Mouse (Mus musculus) gastrocnemius, postnatal 10 days (tissue): ENCODE results near the gene Hbb-bh2. TPM values are rescaled to one million over a fixed set of nuclear protein-coding genes. Genes with fewer than 3 reads are reported as not detected.
"Not testable (repeated sequence)": the region's sequence is repeated elsewhere in the genome, so short reads cannot be mapped to it uniquely, and the experiment has no call there.

Experiments used
- DNase-seq: peaks from one replicate; pipeline ENCODE4 v3.0.0; 2021; ENCODE audit warnings: mixed read lengths
- total RNA-seq, 2 experiments: library from RNA; stranded (reverse); gene quantifications; 2 replicates each; pipeline ENCODE4 v1.2.3; 2021

Gene Hbb-bh2
- total RNA-seq, 2 experiments from 2014 or later, result not detected

DNA sequence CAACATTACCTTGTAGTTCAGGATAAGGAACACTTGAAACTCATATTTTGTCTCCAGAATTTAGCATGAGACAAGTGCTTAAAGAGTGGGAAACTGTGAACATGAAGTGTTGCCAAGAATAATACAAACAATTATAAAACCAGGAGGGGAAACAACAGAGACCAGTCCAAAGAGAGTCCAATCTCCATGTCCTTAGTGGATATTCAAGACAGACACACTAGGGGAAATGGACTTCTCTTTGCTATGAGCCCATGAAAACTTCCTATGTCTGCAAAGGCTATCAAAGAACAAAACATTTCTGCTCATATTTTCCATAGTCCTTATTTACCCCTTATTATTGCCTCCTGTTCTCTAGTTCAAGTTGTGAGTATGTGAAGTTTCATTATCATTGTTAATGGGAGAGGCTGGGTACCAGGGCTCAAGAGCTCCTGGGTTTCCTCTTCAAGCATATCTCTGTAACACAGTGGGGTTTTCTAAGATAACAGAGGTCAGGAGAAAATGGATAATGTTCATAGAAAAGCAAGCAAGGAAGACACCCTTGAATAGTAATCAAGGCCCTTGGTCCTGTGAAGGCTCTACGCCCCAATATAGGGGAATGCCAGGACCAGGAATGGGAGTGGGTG lies 29.0 kb downstream of the Hbb-bh2 start:
- no peak for DNase-seq

DNA sequence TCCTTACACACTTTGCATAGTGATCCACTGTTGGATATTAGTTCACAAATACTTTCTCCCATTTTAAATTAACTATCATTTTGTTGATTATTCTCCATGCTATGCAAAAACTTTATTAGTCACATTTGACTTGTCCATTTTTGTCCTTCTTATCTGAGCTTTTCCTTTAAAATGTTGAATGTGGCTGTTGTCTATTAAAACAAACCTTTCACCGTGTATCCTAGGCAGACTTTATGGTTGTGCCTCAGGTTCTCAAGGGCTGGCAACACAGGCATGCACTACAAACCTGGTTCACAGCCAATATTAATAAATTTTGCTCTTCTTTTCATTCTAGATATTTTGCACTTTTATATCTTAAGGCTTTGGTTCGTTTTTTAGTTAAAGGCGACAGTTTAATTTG lies 29.6 kb downstream of the Hbb-bh2 start:
- DNase-seq, result no peak

- no peak for DNase-seq
These were observed 30.0 kb downstream of the Hbb-bh2 start for GRCm38 (mm10) chr7:103810296-103810695.

GRCm38 (mm10) chr7:103809801-103810155 lies 30.5 kb downstream of the Hbb-bh2 start:
- no peak for DNase-seq

- DNase-seq, result no peak
These were observed 31.1 kb downstream of the Hbb-bh2 start for GRCm38 (mm10) chr7:103808971-103809800.

- not testable (repeated sequence) for DNase-seq
These were observed 32.2 kb downstream of the Hbb-bh2 start for GRCm38 (mm10) chr7:103808120-103808519.

GRCm38 (mm10) chr7:103806856-103807255 lies 33.5 kb downstream of the Hbb-bh2 start:
- DNase-seq, result no peak

- DNase-seq, result no peak
These were observed 47.5 kb downstream of the Hbb-bh2 start for GRCm38 (mm10) chr7:103792669-103793388.

- DNase-seq, result no peak
These were observed 48.6 kb downstream of the Hbb-bh2 start, which contains the start of gene Olfr67 for GRCm38 (mm10) chr7:103791721-103792120. TSS of gene Olfr67 (minus strand) at chr7:103791821.

Other genes starting within 250 kb of the Hbb-bh2 start
- not detected for gene Olfr619, start 239.9 kb downstream of the Hbb-bh2 start, total RNA-seq
- not detected for gene Olfr620, start 228.0 kb downstream of the Hbb-bh2 start, total RNA-seq
- not detected for gene Olfr622, start 197.8 kb downstream of the Hbb-bh2 start, total RNA-seq
- gene Olfr623, start 176.8 kb downstream of the Hbb-bh2 start, total RNA-seq, result not detected
- not detected for gene Olfr624, start 169.3 kb downstream of the Hbb-bh2 start, total RNA-seq
- gene Olfr625-ps1, start 157.8 kb downstream of the Hbb-bh2 start, total RNA-seq, result not detected
- not detected for gene Olfr243, start 125.8 kb downstream of the Hbb-bh2 start, total RNA-seq
- gene Olfr628, start 110.1 kb downstream of the Hbb-bh2 start, total RNA-seq, result not detected
- gene Olfr629, start 95.6 kb downstream of the Hbb-bh2 start, total RNA-seq, result not detected
- not detected for gene Olfr630, start 83.2 kb downstream of the Hbb-bh2 start, total RNA-seq
- gene Olfr69, start 68.9 kb downstream of the Hbb-bh2 start, total RNA-seq, result not detected
- gene Olfr68, start 60.8 kb downstream of the Hbb-bh2 start, total RNA-seq, result not detected
- gene Olfr67, start 48.7 kb downstream of the Hbb-bh2 start, total RNA-seq, result not detected
- gene Hbb-bt, start 26.5 kb downstream of the Hbb-bh2 start, total RNA-seq, result 100 to 1,000 TPM; 105 to 167 TPM
- gene Hbb-bs, start 12.4 kb downstream of the Hbb-bh2 start, total RNA-seq, result 1,000 to 10,000 TPM in 1 of 2 experiments, 100 to 1,000 TPM in 1; 926 to 1,441 TPM
- not detected for gene Hbb-bh1, start 2.6 kb upstream of the Hbb-bh2 start, total RNA-seq
- gene Hbb-y, start 12.7 kb upstream of the Hbb-bh2 start, total RNA-seq, result not detected
- not detected for gene Olfr66, start 45.7 kb upstream of the Hbb-bh2 start, total RNA-seq
- gene Olfr64, start 54.0 kb upstream of the Hbb-bh2 start, total RNA-seq, result not detected
- not detected for gene Olfr65, start 63.0 kb upstream of the Hbb-bh2 start, total RNA-seq
- not detected for gene Olfr631, start 88.3 kb upstream of the Hbb-bh2 start, total RNA-seq
- not detected for gene Olfr632, start 93.8 kb upstream of the Hbb-bh2 start, total RNA-seq
- gene Olfr633, start 103.9 kb upstream of the Hbb-bh2 start, total RNA-seq, result not detected
- gene Olfr635, start 130.6 kb upstream of the Hbb-bh2 start, total RNA-seq, result not detected
- gene Olfr638, start 158.2 kb upstream of the Hbb-bh2 start, total RNA-seq, result not detected
- gene Olfr639, start 176.8 kb upstream of the Hbb-bh2 start, total RNA-seq, result under 1 TPM; 0.02 to 0.05 TPM
- not detected for gene Olfr640, start 185.1 kb upstream of the Hbb-bh2 start, total RNA-seq
- gene Olfr641, start 194.9 kb upstream of the Hbb-bh2 start, total RNA-seq, result not detected
- not detected for gene Olfr642, start 212.1 kb upstream of the Hbb-bh2 start, total RNA-seq
- gene 4930516K23Rik, start 220.9 kb upstream of the Hbb-bh2 start, total RNA-seq, result not detected
- not detected for gene Olfr644, start 231.3 kb upstream of the Hbb-bh2 start, total RNA-seq
- not detected for gene Olfr645, start 244.9 kb upstream of the Hbb-bh2 start, total RNA-seq